Mouse (Mus musculus): Measurements from ENCODE around the gene Itprid1. TPM values are rescaled to one million over a fixed set of nuclear protein-coding genes. Genes with fewer than 3 reads are reported as not detected.

The Itprid1 gene
- polyA plus RNA-seq (2015; fragmentation: Nextera tagmentation; extraction: Ambion mirVana) = 0.05 and 0.12 TPM in 2 replicates

DNA sequence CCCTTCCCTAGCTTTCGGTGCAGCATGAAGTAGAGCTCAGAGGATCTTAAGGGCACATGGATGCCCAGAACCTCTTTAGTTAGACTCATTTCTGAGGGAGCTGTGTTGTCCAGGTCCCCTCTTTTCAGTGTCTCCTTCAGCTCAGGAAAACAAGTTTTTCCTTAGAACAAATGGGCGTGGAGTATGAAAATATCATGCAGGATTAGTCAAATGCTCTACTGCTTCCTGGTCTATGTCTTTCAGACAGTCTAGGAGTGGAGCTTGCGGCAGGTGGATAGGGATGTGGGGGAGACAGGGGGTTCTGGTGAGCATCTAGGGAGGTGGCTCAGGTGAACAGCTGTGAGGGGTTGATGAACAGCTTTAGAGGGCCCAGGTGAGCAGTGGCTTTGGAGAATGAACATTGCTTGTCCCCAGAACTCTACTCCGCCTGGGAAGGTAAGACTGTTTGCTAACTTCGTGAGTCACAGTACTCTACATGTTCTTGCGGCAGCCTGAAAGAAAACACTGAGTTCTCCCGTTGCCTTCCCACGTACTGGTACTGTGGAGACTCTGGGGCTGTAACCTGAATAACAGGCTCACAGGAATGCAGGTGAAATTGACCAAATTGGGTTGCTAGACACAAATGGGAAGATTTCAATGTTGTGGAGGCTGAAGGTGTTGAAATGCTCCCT, at the start of gene Itprid1:
Gene Itprid1, plus strand, starts transcription at position 246 of the 671 bp plus-strand sequence.
- Histone ChIP-seq H3K4me2 (no peak within 1 kb of the TSS), H3K4me1 (no peaks in the 10 kb centered on the region), H3K9me3 (replicated peaks) (no peaks in the 10 kb centered on the region), H3K27me3 (no peaks in the 10 kb centered on the region), H3K9ac (no peak within 1 kb of the TSS), H3K4me3 (replicated peaks) (no peak within 1 kb of the TSS), H3K27ac (no peak within 1 kb of the TSS), H3K36me3 (no peaks in the 10 kb centered on the region)
- 75% methylated on average over 8 of the region's 8 CpGs for WGBS
- ATAC-seq (replicated peaks; ENCODE audit: low FRiP score) = no peak

DNA sequence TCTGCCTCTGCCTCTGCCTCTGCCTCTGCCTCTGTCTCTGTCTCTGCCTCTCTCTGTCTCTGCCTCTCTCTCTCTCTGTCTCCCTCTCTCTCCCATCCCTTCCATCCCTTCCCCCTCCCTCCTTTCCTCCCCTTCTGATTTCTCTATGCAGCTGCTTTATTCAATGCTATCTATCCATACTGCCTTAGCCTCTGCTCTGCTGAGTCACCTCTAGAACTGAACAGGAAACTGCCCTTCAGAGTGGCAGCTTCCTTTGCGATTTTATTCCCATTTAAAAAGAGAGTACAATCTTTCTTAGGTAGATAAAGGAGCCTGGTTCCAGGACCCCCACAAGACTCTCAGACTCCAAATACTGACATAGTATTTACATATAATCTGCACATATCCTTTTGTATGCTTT, 47.1 kb upstream of the Itprid1 start:
- Histone ChIP-seq H3K9me3 (replicated peaks) (no peaks in the 10 kb centered on the region), H3K9ac (no peak overlapping the region), H3K27me3 (no peaks in the 10 kb centered on the region), H3K4me1 (no peaks in the 10 kb centered on the region), H3K4me2 (no peak overlapping the region), H3K4me3 (replicated peaks) (no peak overlapping the region), H3K27ac (no peak overlapping the region), H3K36me3 (no peaks in the 10 kb centered on the region)
- 68% methylated on average over 1 of the region's 1 CpGs for WGBS
- no peak for ATAC-seq (replicated peaks; ENCODE audit: low FRiP score)

DNA sequence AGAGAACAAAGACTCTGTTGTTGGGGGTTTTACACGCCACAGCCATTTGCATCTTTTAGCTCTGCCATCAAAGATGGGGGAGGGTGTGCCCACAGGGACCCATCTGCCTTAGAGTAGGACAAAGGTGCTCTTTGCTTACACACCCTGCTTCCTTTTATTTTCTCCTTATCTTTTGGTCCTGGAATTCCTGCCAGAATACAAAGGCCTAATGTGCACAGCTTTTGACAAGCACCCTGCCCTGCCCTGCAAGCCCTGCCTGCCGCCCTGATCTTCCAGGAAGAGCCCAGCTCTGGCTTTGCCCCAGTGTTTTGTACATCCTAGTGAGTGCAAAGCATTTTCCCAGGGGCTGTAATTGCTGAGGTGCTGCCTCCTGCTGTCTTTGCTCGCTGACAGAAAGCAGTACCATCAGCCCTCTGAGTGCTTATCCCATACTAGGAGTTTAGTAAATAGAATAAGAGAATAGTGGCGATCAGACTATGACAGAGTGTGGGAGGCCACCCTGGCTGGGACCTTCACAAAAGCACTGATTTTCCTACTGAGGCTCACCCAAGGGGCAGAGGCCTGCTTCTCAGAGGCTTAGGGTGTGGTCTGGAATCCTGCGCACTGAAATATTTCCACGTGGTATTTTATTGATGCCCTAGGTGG, 44.7 kb upstream of the Itprid1 start:
- WGBS = 29% methylated on average over 6 of the region's 6 CpGs
- Histone ChIP-seq H3K27me3 (no peaks in the 10 kb centered on the region), H3K27ac (no peak overlapping the region), H3K9me3 (replicated peaks) (no peaks in the 10 kb centered on the region), H3K9ac (no peak overlapping the region), H3K4me2 (no peak overlapping the region), H3K36me3 (no peaks in the 10 kb centered on the region), H3K4me1 (no peaks in the 10 kb centered on the region), H3K4me3 (replicated peaks) (no peak overlapping the region)
- no peak for ATAC-seq (replicated peaks; ENCODE audit: low FRiP score)

DNA sequence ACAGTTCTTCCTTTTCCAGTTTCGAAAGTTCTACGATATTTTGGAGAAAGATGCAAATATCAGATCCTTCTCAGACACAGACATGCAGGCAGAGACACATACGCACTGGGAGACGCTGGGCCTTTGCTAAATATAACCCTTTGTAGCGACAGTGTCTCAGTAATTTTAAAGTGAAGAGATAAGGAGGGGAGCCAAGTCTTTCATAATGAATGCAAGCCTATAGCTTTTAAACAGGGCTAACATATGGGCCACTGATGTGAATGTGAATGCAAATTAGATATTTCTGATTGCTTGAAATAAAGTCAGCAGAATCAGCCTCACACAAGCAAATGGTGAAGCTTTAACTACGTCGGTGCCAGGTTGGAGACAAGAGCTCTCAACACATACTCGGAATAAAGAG, 44.2 kb upstream of the Itprid1 start:
- H3K4me1 ChIP-seq = no peaks in the 10 kb centered on the region
- no peak overlapping the region for H3K27ac ChIP-seq
- no peaks in the 10 kb centered on the region for H3K9me3 ChIP-seq (replicated peaks)
- no peak overlapping the region for H3K4me3 ChIP-seq (replicated peaks)
- no peaks in the 10 kb centered on the region for H3K27me3 ChIP-seq
- H3K36me3 ChIP-seq = no peaks in the 10 kb centered on the region
- H3K9ac ChIP-seq = no peak overlapping the region
- ATAC-seq (replicated peaks; ENCODE audit: low FRiP score) = no peak
- WGBS = 68% methylated on average over 8 of the region's 8 CpGs
- H3K4me2 ChIP-seq = no peak overlapping the region

DNA sequence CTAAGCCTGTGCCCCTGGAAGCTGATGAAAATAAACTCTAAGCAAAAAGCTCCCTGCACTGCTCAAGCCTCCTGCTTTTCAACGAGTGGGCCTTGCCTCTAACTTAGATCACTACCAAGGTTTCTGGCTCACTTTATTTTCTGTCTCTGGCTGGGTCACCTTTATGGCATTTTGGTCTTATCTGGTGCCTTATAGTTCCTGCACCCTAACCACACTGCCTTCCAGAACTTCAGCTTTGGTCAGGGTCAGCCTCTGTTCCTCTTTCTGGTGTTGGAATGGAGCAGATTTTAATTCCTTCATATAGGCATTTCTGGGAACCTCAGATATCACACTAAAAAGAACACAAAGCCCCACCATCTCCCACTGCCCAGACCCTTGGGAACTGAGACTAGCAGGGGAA, 34.0 kb upstream of the Itprid1 start:
- no peak overlapping the region for H3K27ac ChIP-seq
- 77% methylated on average over 1 of the region's 1 CpGs for WGBS
- H3K4me2 ChIP-seq = no peak overlapping the region
- H3K9me3 ChIP-seq (replicated peaks) = no peaks in the 10 kb centered on the region
- no peaks in the 10 kb centered on the region for H3K27me3 ChIP-seq
- H3K4me1 ChIP-seq = no peaks in the 10 kb centered on the region
- no peak for ATAC-seq (replicated peaks; ENCODE audit: low FRiP score)
- H3K36me3 ChIP-seq = no peaks in the 10 kb centered on the region
- H3K9ac ChIP-seq = no peak overlapping the region
- no peak overlapping the region for H3K4me3 ChIP-seq (replicated peaks)

DNA sequence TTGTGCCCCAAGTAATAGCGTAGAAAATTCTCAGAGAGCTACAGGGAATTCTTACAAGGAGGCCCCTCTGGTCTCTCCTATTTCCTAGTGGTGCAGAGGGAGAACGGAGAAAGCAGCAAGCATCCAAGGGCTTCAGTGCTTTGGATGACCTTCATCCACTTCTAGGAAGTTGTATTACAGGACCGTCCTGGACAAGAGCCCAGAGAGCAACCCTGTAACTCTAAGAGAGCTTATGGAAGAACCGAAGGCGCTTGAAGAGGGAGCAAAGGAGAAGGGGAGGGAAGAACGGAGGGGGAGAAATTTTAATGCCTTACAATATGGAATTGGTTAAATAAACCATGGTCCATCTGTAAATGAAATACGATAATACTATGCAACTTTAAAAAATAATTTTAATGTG, 33.3 kb upstream of the Itprid1 start:
- 67% methylated on average over 7 of the region's 7 CpGs for WGBS
- no peaks in the 10 kb centered on the region for H3K27me3 ChIP-seq
- ATAC-seq (replicated peaks; ENCODE audit: low FRiP score) = no peak
- no peaks in the 10 kb centered on the region for H3K36me3 ChIP-seq
- H3K4me2 ChIP-seq = no peak overlapping the region
- H3K4me1 ChIP-seq = no peaks in the 10 kb centered on the region
- no peak overlapping the region for H3K4me3 ChIP-seq (replicated peaks)
- H3K27ac ChIP-seq = no peak overlapping the region
- H3K9me3 ChIP-seq (replicated peaks) = no peaks in the 10 kb centered on the region
- H3K9ac ChIP-seq = no peak overlapping the region

DNA sequence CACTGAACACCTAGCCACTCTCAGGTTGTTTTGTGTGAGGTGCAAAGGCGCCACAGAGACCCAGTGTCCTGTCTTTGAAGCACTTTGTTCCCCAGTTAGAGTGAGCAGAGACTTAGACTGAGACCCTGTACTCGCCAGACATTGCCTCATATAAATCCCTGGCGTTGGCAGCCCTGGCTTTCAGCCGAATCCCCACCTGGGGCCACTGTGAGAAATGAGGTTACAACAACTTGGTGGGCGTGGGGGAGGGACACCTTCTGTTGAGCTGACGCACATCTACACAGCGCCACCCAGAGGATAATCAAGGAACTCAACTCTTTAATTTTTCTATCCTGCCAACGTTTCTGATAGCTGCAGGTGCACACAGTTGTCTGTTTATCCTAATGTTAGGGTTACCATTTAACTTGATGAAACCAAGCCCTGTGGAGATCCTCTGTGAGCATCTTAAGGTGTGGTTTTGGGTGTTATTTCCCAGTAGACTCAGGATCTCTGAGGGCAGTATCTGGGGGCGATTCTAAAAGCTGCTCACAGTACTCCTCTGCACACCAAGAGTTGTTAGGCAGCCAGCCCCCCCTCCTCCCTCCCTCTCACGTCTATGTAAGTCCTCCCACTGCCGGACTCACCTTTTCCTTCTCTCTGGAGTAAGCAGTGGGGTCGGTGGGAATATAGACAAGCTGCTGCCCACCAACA, 32.6 kb upstream of the Itprid1 start:
- WGBS = 27% methylated on average over 12 of the region's 12 CpGs
- no peaks in the 10 kb centered on the region for H3K9me3 ChIP-seq (replicated peaks)
- no peaks in the 10 kb centered on the region for H3K27me3 ChIP-seq
- no peak for ATAC-seq (replicated peaks; ENCODE audit: low FRiP score)
- H3K4me3 ChIP-seq (replicated peaks) = no peak overlapping the region
- no peaks in the 10 kb centered on the region for H3K36me3 ChIP-seq
- no peak overlapping the region for H3K9ac ChIP-seq
- no peak overlapping the region for H3K4me2 ChIP-seq
- no peak overlapping the region for H3K27ac ChIP-seq
- H3K4me1 ChIP-seq = no peaks in the 10 kb centered on the region

DNA sequence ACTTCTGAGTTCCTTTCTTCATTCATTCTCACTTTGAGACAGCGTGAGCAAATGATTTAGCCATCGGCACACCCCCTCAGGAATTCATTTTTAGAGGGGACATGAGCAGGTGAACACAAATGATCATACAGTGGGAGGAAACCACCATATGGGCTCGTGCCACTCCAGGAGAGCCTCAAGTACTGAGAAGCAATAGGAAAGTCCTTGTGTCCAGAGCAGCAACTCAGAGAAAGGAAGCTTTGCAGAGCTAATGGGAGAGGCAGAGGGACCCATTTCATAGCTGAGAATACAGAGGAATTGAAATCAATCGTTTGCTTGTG, 32.1 kb upstream of the Itprid1 start:
- Histone ChIP-seq H3K4me2 (no peak overlapping the region), H3K4me1 (no peaks in the 10 kb centered on the region), H3K36me3 (no peaks in the 10 kb centered on the region), H3K9ac (no peak overlapping the region), H3K27me3 (no peaks in the 10 kb centered on the region), H3K27ac (no peak overlapping the region), H3K4me3 (replicated peaks) (no peak overlapping the region), H3K9me3 (replicated peaks) (no peaks in the 10 kb centered on the region)
- ATAC-seq (replicated peaks; ENCODE audit: low FRiP score) = no peak
- WGBS = 86% methylated on average over 4 of the region's 4 CpGs

DNA sequence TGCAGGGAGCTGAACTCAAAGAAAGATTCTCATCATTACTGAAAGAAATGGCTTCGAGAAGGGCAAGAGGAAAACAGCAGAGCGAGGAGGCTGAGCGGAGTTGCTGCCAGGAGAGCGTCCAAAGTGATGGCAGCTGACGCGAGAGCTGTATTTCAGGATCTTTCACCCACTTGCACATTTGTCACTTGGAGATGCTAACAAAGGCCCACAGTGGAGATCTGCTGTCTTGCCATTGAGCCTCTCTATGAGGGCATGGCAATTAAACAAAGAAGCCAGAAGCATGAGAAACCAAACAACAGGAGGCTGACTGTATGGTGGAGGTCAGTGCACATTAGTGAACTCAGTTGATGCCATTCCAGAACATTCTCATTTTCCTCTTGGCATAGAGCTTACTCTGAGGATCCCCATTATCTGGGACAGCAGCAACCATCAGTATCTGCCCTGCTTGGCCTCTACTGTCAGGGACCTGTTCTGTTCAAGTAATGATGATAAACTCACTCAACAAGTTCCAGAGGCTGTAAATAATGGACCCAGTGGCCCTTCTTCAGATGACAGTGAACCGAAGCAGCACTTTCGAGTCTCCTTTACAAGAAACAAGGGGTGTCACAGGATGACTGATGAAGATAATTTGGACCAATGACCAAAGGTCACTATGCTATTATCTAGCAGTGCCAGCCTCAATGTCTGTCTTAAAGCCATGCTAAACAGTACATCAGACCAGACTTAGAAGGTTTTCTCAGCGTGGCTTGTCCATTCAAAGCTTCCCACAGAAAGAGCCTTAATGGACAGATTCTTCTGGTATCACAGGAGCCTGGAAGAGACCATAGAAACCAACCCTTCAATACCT, 31.2 kb upstream of the Itprid1 start:
- Histone ChIP-seq H3K4me3 (replicated peaks) (no peak overlapping the region), H3K9ac (no peak overlapping the region), H3K4me2 (no peak overlapping the region), H3K27me3 (no peaks in the 10 kb centered on the region), H3K4me1 (no peaks in the 10 kb centered on the region), H3K9me3 (replicated peaks) (no peaks in the 10 kb centered on the region), H3K36me3 (no peaks in the 10 kb centered on the region), H3K27ac (no peak overlapping the region)
- no peak for ATAC-seq (replicated peaks; ENCODE audit: low FRiP score)
- 68% methylated on average over 9 of the region's 9 CpGs for WGBS

DNA sequence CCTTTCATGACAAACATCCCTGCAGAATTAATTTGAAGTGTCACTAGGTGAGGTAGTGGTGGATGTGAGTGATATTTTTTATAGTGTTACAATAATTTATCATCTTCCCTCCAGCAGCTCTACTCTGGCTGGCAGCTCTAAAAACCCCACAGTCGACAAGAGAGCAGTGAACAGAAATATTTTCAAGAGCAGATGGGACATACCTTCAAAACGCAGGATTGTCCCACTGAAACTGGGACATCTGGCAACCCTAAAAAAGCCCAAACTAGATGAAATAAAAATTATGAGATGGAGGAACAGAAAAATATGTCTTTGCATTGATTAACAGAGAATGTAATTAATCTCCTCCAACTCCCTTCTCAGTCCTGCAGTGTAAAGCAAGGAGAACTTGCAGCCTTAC, 30.2 kb upstream of the Itprid1 start:
- no peak overlapping the region for H3K4me3 ChIP-seq (replicated peaks)
- WGBS = 59% methylated on average over 2 of the region's 2 CpGs

DNA sequence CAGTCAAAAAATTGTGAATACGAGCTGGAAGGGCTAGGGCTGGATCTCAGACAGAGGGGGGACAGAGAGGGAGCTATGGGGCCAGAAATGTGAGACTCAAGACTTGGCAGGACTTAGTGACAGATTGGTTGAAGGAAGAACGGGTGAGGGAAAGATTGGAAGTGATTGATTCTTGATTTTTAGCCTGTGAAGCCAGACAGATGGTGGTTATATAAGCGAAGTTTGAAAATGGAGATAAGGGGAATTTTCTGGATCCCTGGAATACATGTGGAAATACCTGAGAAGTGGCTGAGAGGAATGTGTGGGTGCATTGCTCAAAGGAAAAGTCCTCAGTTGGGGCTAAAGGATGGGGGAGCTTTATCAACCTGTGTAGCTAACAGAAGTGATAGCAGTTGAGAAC, 28.0 kb upstream of the Itprid1 start:
- no peaks in the 10 kb centered on the region for H3K4me1 ChIP-seq
- H3K9ac ChIP-seq = no peak overlapping the region
- no peak overlapping the region for H3K4me2 ChIP-seq
- no peak for ATAC-seq (replicated peaks; ENCODE audit: low FRiP score)
- no peaks in the 10 kb centered on the region for H3K9me3 ChIP-seq (replicated peaks)
- 79% methylated on average over 3 of the region's 3 CpGs for WGBS
- H3K36me3 ChIP-seq = no peaks in the 10 kb centered on the region
- no peaks in the 10 kb centered on the region for H3K27me3 ChIP-seq
- no peak overlapping the region for H3K4me3 ChIP-seq (replicated peaks)
- H3K27ac ChIP-seq = no peak overlapping the region

More for the DNA sequence above, 30.2 kb upstream of the Itprid1 start:
- H3K27ac ChIP-seq = no peak overlapping the region
- no peaks in the 10 kb centered on the region for H3K27me3 ChIP-seq
- H3K36me3 ChIP-seq = no peaks in the 10 kb centered on the region
- H3K4me2 ChIP-seq = no peak overlapping the region
- no peak for ATAC-seq (replicated peaks; ENCODE audit: low FRiP score)
- H3K9me3 ChIP-seq (replicated peaks) = no peaks in the 10 kb centered on the region
- no peak overlapping the region for H3K9ac ChIP-seq
- H3K4me1 ChIP-seq = no peaks in the 10 kb centered on the region

DNA sequence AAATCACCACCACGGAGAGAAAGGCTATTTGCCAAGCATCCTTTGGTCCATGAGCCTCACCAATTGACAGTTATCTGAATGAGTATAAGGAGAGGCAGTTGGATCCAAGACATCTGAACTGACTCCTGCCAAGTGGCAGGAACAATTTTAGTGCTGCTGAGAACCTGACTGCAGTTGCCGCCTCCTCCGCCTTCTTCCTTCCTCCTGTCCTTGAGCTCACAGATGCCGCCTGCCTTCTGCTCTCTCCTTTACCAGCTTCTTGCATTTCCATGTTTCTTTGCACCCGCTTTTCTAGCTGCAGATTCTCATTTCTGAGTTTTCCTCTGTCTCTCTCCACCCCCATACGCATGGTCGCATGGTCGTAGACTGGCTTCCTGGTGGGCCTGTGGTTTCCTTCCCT, 25.5 kb upstream of the Itprid1 start:
- Histone ChIP-seq H3K4me2 (no peak overlapping the region), H3K9ac (no peak overlapping the region), H3K27ac (no peak overlapping the region), H3K9me3 (replicated peaks) (no peaks in the 10 kb centered on the region), H3K36me3 (no peaks in the 10 kb centered on the region), H3K4me3 (replicated peaks) (no peak overlapping the region), H3K4me1 (no peaks in the 10 kb centered on the region), H3K27me3 (no peaks in the 10 kb centered on the region)
- ATAC-seq (replicated peaks; ENCODE audit: low FRiP score) = no peak
- WGBS = 80% methylated on average over 8 of the region's 8 CpGs

Measured in kidney, embryonic 15.5 days (tissue).